Mouse (Mus musculus) megakaryocyte, adult 5-6 weeks (primary cell): ENCODE results near the gene Rfpl4b. TPM values are rescaled to one million over a fixed set of nuclear protein-coding genes. Genes with fewer than 3 reads are reported as not detected.
"Not testable (repeated sequence)": the region's sequence is repeated elsewhere in the genome, so short reads cannot be mapped to it uniquely, and the experiment has no call there.

Experiments used
- ATAC-seq: 2 replicates; pipeline ENCODE4 v1.8.0; 2016; ENCODE audit warnings: mild to moderate bottlenecking, inconsistent platforms; ENCODE audit not compliant: poor library complexity, severe bottlenecking
- total RNA-seq, 2 experiments: library from RNA; stranded (forward) in 1 of 2; stranded (reverse) in 1 of 2; fragments of 153-499, 151-499 nt in 1 of 2; fragments of 221-1000, 200-1000 nt in 1 of 2; gene quantifications; 2 replicates each; pipeline versions ENCODE4 v1.2.3 to v1.2.4; 2015 to 2017

Rfpl4b gene
- total RNA-seq (2015) (not detected in 2 replicates), total RNA-seq (2017) (not detected in 2 replicates)

GRCm38 (mm10) chr10:38821679-38822078, at the start of gene Rfpl4b:
Rfpl4b (minus strand) TSS chr10:38821779.
- no peak for ATAC-seq

GRCm38 (mm10) chr10:38855186-38855585, 33.6 kb upstream of the Rfpl4b start:
- ATAC-seq = no peak

- ATAC-seq = not testable (repeated sequence)
Observed at GRCm38 (mm10) chr10:38850006-38850405, 28.4 kb upstream of the Rfpl4b start.

- ATAC-seq = 0 out of 2 replicates have a peak, but pooled peaks have one; percentile 47
Observed at GRCm38 (mm10) chr10:38848884-38849499, 27.4 kb upstream of the Rfpl4b start.

GRCm38 (mm10) chr10:38848231-38848630, 26.7 kb upstream of the Rfpl4b start:
- no peak for ATAC-seq

GRCm38 (mm10) chr10:38823741-38824140, 2.2 kb upstream of the Rfpl4b start:
- no peak for ATAC-seq

GRCm38 (mm10) chr10:38806056-38806455, 15.5 kb downstream of the Rfpl4b start:
- no peak for ATAC-seq

GRCm38 (mm10) chr10:38804047-38804446, 17.5 kb downstream of the Rfpl4b start:
- no peak for ATAC-seq

GRCm38 (mm10) chr10:38803304-38803703, 18.3 kb downstream of the Rfpl4b start:
- no peak for ATAC-seq

- no peak for ATAC-seq
Observed at GRCm38 (mm10) chr10:38788612-38789011, 33.0 kb downstream of the Rfpl4b start.

Other genes starting within 250 kb of the Rfpl4b start
- gene Lama4, start 143.7 kb upstream of the Rfpl4b start, total RNA-seq (2015) = 0.09 TPM in 1 of 2 replicates, not detected in the other
- gene Lama4, start 143.7 kb upstream of the Rfpl4b start, total RNA-seq (2017) = 0.04 TPM in 2 replicates